Mouse (Mus musculus) stomach, postnatal 0 days (tissue): ENCODE measurements around the gene Cd101.

ENCODE experiments used
- CTCF ChIP-seq: IDR thresholded peaks from 2 replicates; pipeline ENCODE4 v1.5.1; 2016; ENCODE audit warnings: antibody characterized with exemption, low read depth, mild to moderate bottlenecking, moderate library complexity
- EP300 ChIP-seq: optimal IDR thresholded peaks from 2 replicates; pipeline ENCODE3; 2016; ENCODE audit warnings: antibody characterized with exemption

- TF ChIP-seq CTCF = no peak
- no peak for TF ChIP-seq EP300
These were observed 50.1 kb downstream of the Cd101 start for GRCm38 (mm10) chr3:100979290-100979689.
